Mouse (Mus musculus): ENCODE results near the gene Olfr1183.
"Not testable (repeated sequence)": the region's sequence is repeated elsewhere in the genome, so short reads cannot be mapped to it uniquely, and the experiment has no call there.

The Olfr1183 gene

GRCm38 (mm10) chr2:88454567-88454966 lies at the start of gene Olfr1183:
Gene Olfr1183, plus strand, starts transcription at chr2:88454867.
- DNase-seq, result not testable (repeated sequence)

- no peak for DNase-seq
Observed at GRCm38 (mm10) chr2:88406353-88406752, 48.3 kb upstream of the Olfr1183 start, which contains the start of gene Olfr1179. Gene Olfr1179, minus strand, starts transcription at chr2:88406453.

GRCm38 (mm10) chr2:88419051-88419450 lies 35.6 kb upstream of the Olfr1183 start, which contains the start of gene Olfr1180:
Gene Olfr1180, minus strand, starts transcription at chr2:88419151.
- DNase-seq, result no peak

- DNase-seq, result no peak
Observed at GRCm38 (mm10) chr2:88426071-88426470, 28.6 kb upstream of the Olfr1183 start, which contains the start of gene Olfr1181. Gene Olfr1181, minus strand, starts transcription at chr2:88426171.

GRCm38 (mm10) chr2:88449031-88449430 lies 5.6 kb upstream of the Olfr1183 start, which contains the start of gene Gm13757:
Gene Gm13757, minus strand, starts transcription at chr2:88449131.
- no peak for DNase-seq

GRCm38 (mm10) chr2:88483298-88483697 lies 28.6 kb downstream of the Olfr1183 start, which contains the start of gene Olfr1184:
Gene Olfr1184, plus strand, starts transcription at chr2:88483598.
- DNase-seq, result no peak

- DNase-seq, result no peak
Observed at GRCm38 (mm10) chr2:88493020-88493419, 38.4 kb downstream of the Olfr1183 start, which contains the start of gene Olfr1185-ps1. Gene Olfr1185-ps1, plus strand, starts transcription at chr2:88493320.

GRCm38 (mm10) chr2:88518251-88518650 lies 63.6 kb downstream of the Olfr1183 start, which contains the start of gene Olfr1186:
Gene Olfr1186, plus strand, starts transcription at chr2:88518551.
- DNase-seq, result no peak
